Mouse (Mus musculus): ENCODE measurements around the gene Cltb. TPM values are rescaled to one million over a fixed set of nuclear protein-coding genes. Genes with fewer than 3 reads are reported as not detected.

Gene Cltb
- total and polyA plus RNA-seq, 3 experiments = 9.2 to 19.5 (median 17.9) TPM

GRCm38 (mm10) chr13:54565201-54565581 lies 46.0 kb downstream of the Cltb start, which contains the start of gene 4833439L19Rik:
TSS of gene 4833439L19Rik (minus strand) at chr13:54565435.
- H3K27ac ChIP-seq (ENCODE audit: insufficient read depth, low read depth) = no peak within 1 kb of the TSS
- peaks cover 17% of the 10 kb centered on the region for H3K79me2 ChIP-seq (replicated peaks; ENCODE audit: control insufficient read depth, extremely low read depth, insufficient read depth, poor library complexity, severe bottlenecking)
- TF ChIP-seq POLR2A (IDR thresholded peaks at IDR 0.05; ENCODE audit: low read depth, low read length) (peak; percentile 89), ELF1 (IDR thresholded peaks at IDR 0.05; ENCODE audit: low read depth, low read length) (peak; percentile 64), MEF2A (IDR thresholded peaks at IDR 0.05; ENCODE audit: borderline replicate concordance, low read depth, low read length) (no peak), CHD2 (IDR thresholded peaks at IDR 0.05; ENCODE audit: low read length) (peak; percentile 100), TBP (conservative IDR thresholded peaks at IDR 0.05; ENCODE audit: low read depth, low read length) (0 out of 2 replicates have a peak, but pooled peaks have one; percentile 33), E2F4 (IDR thresholded peaks at IDR 0.05; ENCODE audit: insufficient replicate concordance, low read depth, low read length) (no peak), KAT2A (IDR thresholded peaks at IDR 0.05; ENCODE audit: insufficient replicate concordance, low read length) (peak; percentile 94; the same call in 1 of the 2 replicates), MAX (IDR thresholded peaks at IDR 0.05; ENCODE audit: low read length) (no peak), PAX5 (IDR thresholded peaks at IDR 0.05; ENCODE audit: low read length) (no peak), ZMIZ1 (IDR thresholded peaks at IDR 0.05; ENCODE audit: low read depth, low read length) (peak; percentile 62), MAZ (IDR thresholded peaks at IDR 0.05; ENCODE audit: low read depth, low read length) (peak; percentile 96), SIN3A (IDR thresholded peaks at IDR 0.05; ENCODE audit: low read length) (peak; percentile 66; the same call in 1 of the 2 replicates), TCF12 (IDR thresholded peaks at IDR 0.05; ENCODE audit: low read depth, low read length) (0 out of 2 replicates have a peak, but pooled peaks have one; percentile 43), ZKSCAN1 (IDR thresholded peaks at IDR 0.05; ENCODE audit: borderline replicate concordance, low read depth, low read length) (no peak), MXI1 (IDR thresholded peaks at IDR 0.05; ENCODE audit: low read depth, low read length) (no peak; the same call in 1 of the 2 replicates), HCFC1 (IDR thresholded peaks at IDR 0.05; ENCODE audit: low read depth, low read length) (peak; percentile 95), MAFK (IDR thresholded peaks at IDR 0.05; ENCODE audit: insufficient replicate concordance, low read length) (no peak), NRF1 (IDR thresholded peaks at IDR 0.05; ENCODE audit: low read depth, low read length) (0 out of 2 replicates have a peak, but pooled peaks have one; percentile 19), NELFE (IDR thresholded peaks at IDR 0.05; ENCODE audit: low read depth, low read length) (peak; percentile 84), BHLHE40 (IDR thresholded peaks at IDR 0.05; ENCODE audit: low read depth, low read length) (peak; percentile 22; the same call in 1 of the 2 replicates), ETS1 (conservative IDR thresholded peaks at IDR 0.05; ENCODE audit: low read depth, low read length) (no peak; the same call in 1 of the 2 replicates)
- H3K36me3 ChIP-seq (replicated peaks in 1 of 2; ENCODE audit: control insufficient read depth in 1 of 2, insufficient read depth in 1 of 2, low read length in 1 of 2) = peaks cover 24 to 31% of the 10 kb centered on the region in 2 experiments
- no peaks in the 10 kb centered on the region for H3K9me3 ChIP-seq (replicated peaks; ENCODE audit: low read length)
- H3K4me1 ChIP-seq (ENCODE audit: control insufficient read depth in 1 of 2, insufficient read depth in 2 of 2) = peaks cover 2 to 33% of the 10 kb centered on the region in 2 experiments
- in situ Hi-C loops (cut with MboI; ENCODE audit: low pct_ligation_motif_present, low pct_unique_long_range_greater_than_20kb, low sequenced_read_pairs) = loop anchor here (5.0 kb wide), 1 partner anchor 52 kb away; no protein-coding TSS in a partner anchor
- peak within 1 kb of the TSS; percentile 87 for H3K4me2 ChIP-seq (ENCODE audit: insufficient read depth, low read depth, poor library complexity, severe bottlenecking)
- dilution Hi-C loops (cut with MboI; ENCODE audit: extremely low pct_ligation_motif_present, extremely low pct_unique_long_range_greater_than_20kb, low sequenced_read_pairs) = no loop called here
- H3K9ac ChIP-seq (ENCODE audit: insufficient read depth, low read depth) = peak within 1 kb of the TSS; percentile 92
- H3K4me3 ChIP-seq (replicated peaks in 1 of 3; ENCODE audit: low read depth in 2 of 3, low read length in 2 of 3, poor library complexity in 1 of 3) = peak within 1 kb of the TSS; percentile 86 to 91 (median 87)
- H3K27me3 ChIP-seq (replicated peaks) = no peaks in the 10 kb centered on the region
- DNase-seq (ENCODE audit: extremely low read depth) = peak; percentile 92

All from CH12.LX (cell line).